Mouse (Mus musculus) hindlimb bud, embryonic 11.5 days (tissue): Measurements from ENCODE around the gene Bcor.

Experiments
- DNase-seq: peaks from one replicate; pipeline ENCODE4 v3.0.0-alpha.2; 2012; ENCODE audit warnings: low read depth, low spot score; ENCODE audit errors: extremely low spot score

The Bcor gene

GRCm38 (mm10) chrX:12151996-12152904 lies 7.9 kb downstream of the Bcor start:
- DNase-seq: no peak

GRCm38 (mm10) chrX:12151269-12151995 lies 8.7 kb downstream of the Bcor start:
- DNase-seq: no peak

GRCm38 (mm10) chrX:12150425-12150824 lies 9.7 kb downstream of the Bcor start:
- DNase-seq: no peak

GRCm38 (mm10) chrX:12146263-12146662 lies 13.9 kb downstream of the Bcor start:
- DNase-seq: no peak

- DNase-seq: no peak
These were observed 17.3 kb downstream of the Bcor start for GRCm38 (mm10) chrX:12142832-12143231.

DNA sequence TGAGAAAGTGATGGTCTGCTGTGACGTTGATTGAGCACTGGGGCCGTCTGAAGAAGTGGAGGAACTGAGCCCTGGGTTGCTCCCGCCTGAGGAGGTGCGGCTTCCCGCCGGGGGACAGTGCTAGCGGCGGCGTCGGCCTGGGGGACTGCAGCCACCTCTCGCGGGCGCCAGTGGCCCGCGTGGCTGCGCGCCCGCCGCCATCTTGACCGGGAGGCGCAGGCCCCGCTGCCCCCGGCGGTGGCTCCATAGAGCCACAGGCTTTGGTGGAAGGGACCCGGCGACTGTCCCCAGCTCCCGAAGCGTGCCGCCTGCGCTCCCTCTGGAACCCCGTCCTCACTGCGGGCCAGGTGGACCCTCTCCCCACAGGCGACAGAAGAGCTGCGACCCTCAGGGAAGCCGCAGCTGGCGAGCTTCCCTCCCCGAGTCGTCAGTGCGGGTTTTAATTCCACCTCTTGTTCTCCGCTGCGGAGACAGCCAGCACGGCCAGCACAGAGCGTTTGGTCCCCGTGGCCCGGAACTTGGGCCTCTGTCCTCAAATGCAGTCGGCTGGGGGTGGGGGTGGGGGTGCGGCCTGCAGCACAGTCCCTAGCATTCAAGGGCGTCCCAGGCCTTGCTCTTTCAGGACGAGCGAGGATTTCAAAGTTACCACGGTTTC lies 19.9 kb downstream of the Bcor start:
- DNase-seq: no peak

DNA sequence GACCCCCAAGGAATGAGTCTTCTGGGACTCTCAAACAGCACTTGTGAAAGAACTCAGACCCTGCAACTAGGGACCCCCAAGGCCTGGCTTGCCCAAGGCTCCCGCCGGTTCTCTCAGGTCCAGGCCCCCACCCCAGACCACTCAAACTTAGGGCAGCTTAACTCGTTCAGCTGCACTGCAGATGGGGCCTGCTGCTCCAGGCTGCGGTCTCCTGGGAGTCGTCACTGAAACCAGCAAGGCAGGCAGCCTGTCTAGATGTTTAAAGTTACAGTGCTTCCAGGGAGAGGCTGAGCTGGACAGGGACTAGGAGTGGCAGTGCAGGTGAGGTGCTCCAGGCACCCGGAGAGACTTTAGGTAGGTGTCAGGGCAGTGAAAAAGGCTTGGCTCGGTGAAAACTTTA lies 21.9 kb downstream of the Bcor start:
- no peak for DNase-seq

DNA sequence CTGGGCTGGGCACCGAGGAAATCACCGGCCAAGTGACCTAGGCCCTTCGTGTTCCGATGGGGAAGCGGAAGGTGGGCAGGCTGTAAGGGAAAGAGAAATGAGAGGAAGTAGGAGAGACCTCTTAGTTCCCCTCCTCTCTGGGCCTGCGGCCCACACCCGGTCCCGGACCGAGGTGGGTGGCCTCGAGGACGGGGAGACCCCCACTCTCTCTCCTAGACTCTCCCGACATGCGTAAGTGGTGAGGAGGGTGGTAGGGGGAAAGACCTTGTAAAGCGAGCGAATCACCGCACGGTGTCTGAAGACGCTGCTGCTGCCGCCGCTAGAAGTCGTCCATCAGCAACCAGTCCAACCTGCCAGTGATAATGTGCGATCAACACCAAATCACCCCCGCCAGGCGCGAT lies 23.0 kb downstream of the Bcor start:
- no peak for DNase-seq

GRCm38 (mm10) chrX:12136261-12137101 lies 23.7 kb downstream of the Bcor start:
- DNase-seq: no peak

DNA sequence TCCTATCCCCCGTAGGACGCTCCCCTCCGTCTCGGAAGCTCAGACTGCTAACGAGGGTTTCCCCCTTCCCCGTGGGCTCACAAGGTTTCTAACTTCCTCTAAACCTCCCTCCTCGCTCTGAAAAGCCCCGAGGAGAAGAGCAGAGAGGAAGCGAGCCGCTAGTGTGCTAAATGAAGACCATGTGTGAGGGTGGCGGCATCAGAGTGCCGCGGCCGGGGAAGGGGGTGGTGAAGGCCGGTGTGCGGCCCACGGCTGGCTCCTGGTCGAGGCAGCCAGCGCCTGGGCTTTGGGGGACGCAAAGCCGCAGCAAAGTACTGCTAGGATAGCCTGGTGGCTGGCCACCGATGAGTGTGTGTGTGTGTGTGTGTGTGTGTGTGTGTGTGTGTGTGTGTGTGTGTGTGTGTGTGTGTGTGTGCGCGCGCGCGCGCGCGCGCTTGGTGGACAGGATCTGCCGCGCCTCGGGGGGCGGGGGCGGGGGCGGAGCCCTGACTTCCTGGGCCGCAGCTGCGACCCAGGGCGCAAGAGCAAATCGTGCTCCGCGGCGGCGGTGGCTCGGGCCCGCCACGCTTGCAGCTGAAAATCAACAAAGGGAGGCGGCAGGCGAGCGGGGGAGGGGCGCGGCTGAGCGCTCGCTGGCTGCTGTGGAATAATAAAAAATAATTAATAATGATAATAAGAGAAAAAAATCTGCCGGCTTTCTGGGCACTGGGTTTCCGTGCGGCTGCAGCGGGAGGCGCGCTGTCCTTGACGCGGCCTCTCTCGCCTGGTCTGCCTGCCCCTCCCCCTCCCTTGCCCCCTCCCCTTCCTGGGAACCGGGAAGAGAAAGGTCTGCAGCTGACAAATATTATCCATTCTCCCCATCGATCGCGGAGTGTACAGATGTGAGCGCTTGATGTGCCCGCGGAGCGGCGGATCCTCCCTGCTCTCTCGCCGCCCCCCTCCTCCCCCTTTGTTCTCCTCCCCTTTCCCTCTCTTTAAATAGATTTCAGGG lies 24.7 kb downstream of the Bcor start:
- DNase-seq: no peak

GRCm38 (mm10) chrX:12134541-12134940 lies 25.6 kb downstream of the Bcor start:
- DNase-seq: no peak

- DNase-seq: no peak
These were observed 26.2 kb downstream of the Bcor start for GRCm38 (mm10) chrX:12133836-12134431.

GRCm38 (mm10) chrX:12133178-12133835 lies 26.8 kb downstream of the Bcor start:
- DNase-seq: no peak

DNA sequence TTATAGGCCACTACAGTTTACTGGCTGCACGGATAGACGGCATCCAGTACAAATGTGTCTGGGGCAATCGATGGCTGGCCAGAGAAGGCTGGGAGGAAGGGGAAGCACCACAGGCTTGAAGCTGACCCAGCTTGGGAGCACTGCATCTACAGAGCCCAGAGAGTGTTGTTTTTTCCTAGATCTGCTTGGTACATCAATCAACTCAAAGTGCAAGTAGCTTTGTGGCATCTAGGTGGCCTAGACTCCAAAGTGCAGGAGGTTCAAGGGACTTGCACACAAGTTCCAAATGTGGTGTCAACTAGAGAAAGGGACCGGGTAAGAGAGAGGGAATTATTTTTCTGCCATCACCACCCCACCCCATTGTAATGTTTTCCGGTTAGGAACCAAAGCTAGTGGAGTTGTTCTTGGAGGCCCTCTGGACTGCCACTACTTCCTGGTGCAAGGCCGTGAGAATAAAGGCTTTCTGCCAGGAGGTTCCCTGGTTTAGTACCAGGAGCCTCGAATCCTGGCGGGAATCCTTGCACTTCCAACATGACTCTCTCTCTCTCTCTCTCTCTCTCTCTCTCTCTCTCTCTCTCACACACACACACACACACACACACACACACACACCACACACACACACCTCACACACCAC lies 27.5 kb downstream of the Bcor start:
- DNase-seq: no peak

DNA sequence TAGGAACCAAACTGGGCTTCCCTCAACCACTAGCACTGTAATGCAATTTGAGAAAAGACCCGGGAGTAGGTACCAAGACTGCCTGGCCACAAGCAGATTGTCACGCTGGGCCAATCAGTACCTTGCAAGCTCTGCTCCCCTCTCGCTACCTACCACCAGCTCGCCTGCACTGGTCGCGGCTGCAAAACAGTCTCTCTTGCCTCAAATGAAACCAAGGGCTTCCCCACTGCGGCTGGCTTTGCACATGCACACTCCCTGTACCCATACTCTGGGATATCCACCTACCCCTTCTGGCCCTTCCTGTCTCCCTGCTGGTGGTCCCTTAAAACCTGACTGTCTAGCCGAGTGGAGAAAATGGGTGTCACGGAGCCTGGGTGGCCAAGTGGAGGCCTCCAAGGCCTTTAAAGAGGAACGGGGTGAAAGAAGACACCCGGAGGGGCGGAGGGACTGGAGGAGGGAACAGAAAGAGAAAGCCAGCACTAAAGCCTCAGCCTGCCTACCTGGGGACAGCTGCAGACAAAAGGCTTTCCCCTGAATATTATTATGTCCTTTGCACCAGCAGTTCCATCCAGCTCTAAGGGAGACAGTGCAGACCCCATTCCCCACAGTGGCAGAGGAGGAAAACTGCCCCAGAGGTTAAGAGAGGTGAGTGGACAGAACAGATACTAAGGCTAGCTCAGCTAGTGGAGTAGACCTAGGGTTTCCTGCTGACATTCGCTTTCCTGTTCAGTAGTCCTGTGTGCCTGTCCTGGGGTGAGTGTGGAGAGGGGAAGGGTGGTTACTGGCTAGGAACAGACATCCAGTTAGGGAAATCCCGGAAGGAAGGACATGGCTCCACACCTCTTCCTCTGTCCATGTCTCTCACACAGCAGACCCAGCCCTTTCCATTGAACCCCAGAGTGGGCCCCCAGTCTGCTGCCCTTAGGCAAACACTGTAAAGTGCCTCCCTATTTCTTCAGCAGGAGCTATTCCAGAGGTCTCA lies 30.0 kb downstream of the Bcor start:
- DNase-seq: no peak

GRCm38 (mm10) chrX:12129230-12129629 lies 30.9 kb downstream of the Bcor start:
- DNase-seq: no peak
